Mouse (Mus musculus) right cerebral cortex, postnatal 25 days (tissue): ENCODE measurements around the gene 4632433K11Rik.
A peak's percentile ranks its signal among the peaks of the same experiment; 100 is the strongest.

Experiments used
- DNase-seq: peaks from one replicate; pipeline ENCODE4 v3.0.0; 2022

Gene 4632433K11Rik

GRCm38 (mm10) chr7:5020000-5020681 is 13.8 kb upstream of the 4632433K11Rik start, which contains the start of the genes Zfp865 and Ccdc106:
Zfp865 (plus strand) TSS chr7:5020376.
Ccdc106 (plus strand) TSS chr7:5020553.
- DNase-seq, result peak; percentile 99

- no peak for DNase-seq
These were observed 13.2 kb upstream of the 4632433K11Rik start for GRCm38 (mm10) chr7:5020685-5021084.

- DNase-seq, result no peak
These were observed 12.7 kb upstream of the 4632433K11Rik start for GRCm38 (mm10) chr7:5021197-5021596.

DNA sequence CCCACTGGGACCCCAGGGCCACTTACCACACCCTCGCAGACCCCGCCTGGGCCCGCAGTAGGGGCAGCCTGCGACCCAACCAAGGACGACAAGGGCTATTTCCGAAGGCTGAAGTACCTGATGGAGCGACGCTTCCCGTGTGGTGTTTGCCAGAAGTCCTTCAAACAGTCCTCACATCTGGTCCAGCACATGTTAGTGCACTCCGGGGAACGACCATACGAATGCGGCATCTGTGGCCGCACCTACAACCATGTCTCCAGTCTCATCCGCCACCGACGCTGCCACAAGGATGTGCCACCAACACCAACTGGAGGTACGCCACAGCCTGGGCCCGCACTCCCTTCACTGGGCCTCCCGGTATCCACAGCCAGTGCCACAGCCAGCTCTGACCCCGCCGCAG is 4.4 kb upstream of the 4632433K11Rik start:
- no peak for DNase-seq

GRCm38 (mm10) chr7:5029946-5030345 is 4.0 kb upstream of the 4632433K11Rik start:
- no peak for DNase-seq

- DNase-seq, result no peak
These were observed 3.2 kb upstream of the 4632433K11Rik start for GRCm38 (mm10) chr7:5030554-5031275.

GRCm38 (mm10) chr7:5031496-5031895 is 2.4 kb upstream of the 4632433K11Rik start:
- no peak for DNase-seq

- DNase-seq, result no peak
These were observed 1.7 kb downstream of the 4632433K11Rik start for GRCm38 (mm10) chr7:5035628-5036027.

GRCm38 (mm10) chr7:5036136-5036535 is 2.2 kb downstream of the 4632433K11Rik start:
- no peak for DNase-seq

DNA sequence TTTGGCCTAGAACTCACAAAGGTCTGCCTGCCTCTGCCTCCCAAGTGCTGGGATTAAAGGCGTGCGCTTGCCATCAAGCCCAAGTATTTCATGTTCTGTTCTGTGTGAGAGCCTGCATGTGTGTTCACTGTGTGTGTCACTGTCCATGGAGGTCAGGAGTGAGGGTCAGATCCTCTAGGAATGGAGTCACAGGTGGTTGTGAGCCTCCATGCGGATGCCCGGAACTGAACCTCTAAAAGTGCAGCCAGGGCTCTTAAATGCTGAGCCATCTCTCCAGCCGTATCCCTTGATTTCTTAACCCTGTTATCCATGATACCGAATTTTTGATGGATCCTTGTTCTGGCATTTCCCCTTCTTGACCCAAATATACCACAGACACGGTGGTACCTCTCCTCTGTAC is 3.1 kb downstream of the 4632433K11Rik start:
- no peak for DNase-seq

- DNase-seq, result no peak
These were observed 3.5 kb downstream of the 4632433K11Rik start for GRCm38 (mm10) chr7:5037467-5037866.

- DNase-seq, result peak; percentile 94
These were observed 4.3 kb downstream of the 4632433K11Rik start, which contains the start of gene Zfp784 for GRCm38 (mm10) chr7:5038109-5038732. Zfp784 (minus strand) TSS chr7:5038446.

GRCm38 (mm10) chr7:5038940-5039339 is 5.0 kb downstream of the 4632433K11Rik start:
- DNase-seq, result no peak

- DNase-seq, result no peak
These were observed 11.1 kb downstream of the 4632433K11Rik start for GRCm38 (mm10) chr7:5044981-5045380.

GRCm38 (mm10) chr7:5046112-5046511 is 12.2 kb downstream of the 4632433K11Rik start:
- DNase-seq, result no peak

- no peak for DNase-seq
These were observed 13.4 kb downstream of the 4632433K11Rik start for GRCm38 (mm10) chr7:5047313-5047712.

- peak; percentile 85 for DNase-seq
These were observed 17.6 kb downstream of the 4632433K11Rik start, which contains the start of gene Zfp580 for GRCm38 (mm10) chr7:5051193-5052192. Zfp580 (plus strand) TSS chr7:5051538.

DNA sequence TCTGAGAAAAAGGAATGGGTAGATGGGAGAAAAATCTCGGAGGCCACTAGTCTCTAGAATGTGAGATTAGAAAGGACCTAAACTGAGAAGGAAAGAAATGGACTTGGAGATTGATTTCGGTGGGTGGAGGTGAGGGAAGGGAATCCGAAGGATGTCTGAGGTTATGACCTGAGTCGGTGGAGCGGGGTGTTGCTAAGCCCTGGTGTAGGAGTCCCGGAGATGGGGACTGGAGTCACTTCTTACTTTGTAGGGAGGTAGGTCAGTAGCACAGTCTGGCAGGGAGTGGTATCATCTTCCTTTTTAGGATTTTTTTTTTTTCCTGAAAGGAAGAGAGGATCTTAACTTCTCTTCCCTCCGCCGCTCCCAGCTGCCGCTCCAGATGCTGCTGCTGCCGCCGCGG is 18.5 kb downstream of the 4632433K11Rik start:
- DNase-seq, result no peak

GRCm38 (mm10) chr7:5052931-5053343 is 19.0 kb downstream of the 4632433K11Rik start:
- no peak for DNase-seq

GRCm38 (mm10) chr7:5053456-5054179 is 19.7 kb downstream of the 4632433K11Rik start:
- DNase-seq, result peak; percentile 57

DNA sequence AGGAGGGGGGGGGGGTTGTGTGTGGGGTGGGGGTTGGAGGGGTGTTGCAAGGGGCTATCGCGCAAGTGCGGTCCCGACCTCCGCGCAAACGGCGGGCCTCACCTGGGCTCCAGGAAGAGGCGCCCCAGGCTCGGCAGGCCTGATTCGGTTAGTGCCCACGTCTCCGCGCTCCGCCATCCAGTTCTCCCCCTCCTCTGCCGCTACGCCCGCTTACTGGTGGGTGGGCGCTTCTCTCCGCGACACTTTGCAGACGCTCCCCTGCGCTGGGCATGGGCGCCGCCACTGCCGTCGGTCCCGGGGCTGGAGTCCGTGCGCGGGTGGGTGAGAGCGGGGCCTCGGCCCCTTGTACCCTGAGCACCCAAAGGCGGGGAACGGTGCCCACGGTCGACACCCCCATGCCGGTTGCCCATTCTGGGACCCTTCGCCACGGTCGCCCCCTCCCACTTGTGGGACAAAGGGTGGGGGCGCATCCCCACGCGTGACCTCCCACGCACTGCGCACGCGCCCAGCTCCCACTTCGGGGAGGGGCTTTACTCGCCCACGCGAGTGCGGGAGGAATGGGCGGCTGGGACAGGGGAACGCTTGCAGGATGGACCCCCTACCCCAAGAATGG is 22.8 kb downstream of the 4632433K11Rik start:
- peak; percentile 71 for DNase-seq
